Mouse (Mus musculus) adipocyte (in vitro differentiated cells): ENCODE data around the gene Ttll7.

Experiments
- DNase-seq: peaks from one replicate; pipeline ENCODE4 v3.0.0-alpha.2; 2016; ENCODE audit warnings: low spot score

Gene Ttll7

DNA sequence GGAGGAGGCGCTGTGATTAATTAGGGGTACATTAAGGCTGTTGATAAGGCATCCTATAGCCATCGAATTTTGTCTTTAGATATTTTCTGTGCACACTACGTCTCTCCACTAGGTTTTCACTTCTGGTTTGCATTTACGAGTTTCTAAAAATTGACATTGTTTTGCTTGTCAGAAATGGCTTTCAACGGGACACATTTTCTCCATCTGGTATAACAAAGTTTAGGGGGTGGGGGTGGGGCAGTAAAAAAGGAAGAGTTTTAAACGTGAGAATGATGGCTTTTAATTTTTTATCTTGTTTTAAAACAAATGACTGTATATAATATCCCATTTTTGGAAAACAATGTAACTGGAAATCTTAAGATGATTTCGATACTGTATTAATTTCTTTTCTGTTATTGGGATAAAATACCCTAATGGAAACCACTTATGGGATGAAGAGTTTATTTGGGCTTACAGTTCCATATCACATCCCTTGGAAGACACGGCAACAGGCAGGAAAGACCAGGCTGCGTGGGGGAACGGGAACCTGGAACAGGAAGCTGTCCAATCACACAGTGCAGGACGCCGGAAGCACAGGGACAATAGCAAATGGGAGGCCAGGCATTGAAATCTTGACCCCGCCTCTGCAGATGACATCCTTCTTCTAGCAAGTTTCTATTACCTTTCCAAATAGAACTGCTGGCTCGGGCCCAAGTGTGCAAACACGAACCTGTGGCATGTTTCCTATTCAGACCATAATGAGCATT lies 142.7 kb downstream of the Ttll7 start:
- DNase-seq = no peak

DNA sequence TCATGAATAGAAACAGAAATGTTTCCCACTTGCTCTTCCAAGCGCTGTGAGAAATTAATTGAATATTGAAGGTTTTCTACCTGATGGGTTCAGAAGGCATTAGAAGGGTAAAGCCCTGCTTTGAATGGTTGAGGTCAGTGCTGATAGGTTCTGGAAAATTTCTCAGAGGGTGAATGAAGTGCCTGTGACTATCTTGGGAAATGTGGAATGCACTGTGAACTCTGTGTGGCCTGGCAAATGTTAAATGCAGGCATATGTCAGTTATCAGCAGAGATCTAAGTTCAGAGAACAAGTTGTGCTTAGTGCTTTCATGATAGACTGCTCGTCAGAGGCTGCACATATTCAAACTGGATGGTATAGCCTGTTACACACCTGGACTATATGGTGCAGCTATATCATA lies 147.0 kb downstream of the Ttll7 start:
- DNase-seq = no peak

DNA sequence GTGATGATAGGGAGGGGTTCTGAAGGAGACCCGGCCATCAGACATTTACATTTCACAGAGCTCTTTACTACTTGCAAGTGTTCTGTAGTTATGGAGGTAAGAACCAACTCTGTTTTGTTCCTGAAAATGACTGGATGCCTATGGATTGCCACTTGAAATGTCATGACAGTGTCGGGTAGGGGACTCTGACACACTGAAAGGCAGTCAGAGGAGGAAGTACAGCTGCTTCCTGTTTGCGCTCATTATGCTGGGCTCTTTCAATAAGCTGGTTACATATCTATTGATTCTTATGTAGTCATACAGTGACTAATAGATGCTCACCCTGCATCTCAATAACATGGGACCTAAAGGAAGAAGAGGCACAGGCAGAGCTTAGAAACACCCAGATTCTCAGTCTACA lies 148.8 kb downstream of the Ttll7 start:
- no peak for DNase-seq

DNA sequence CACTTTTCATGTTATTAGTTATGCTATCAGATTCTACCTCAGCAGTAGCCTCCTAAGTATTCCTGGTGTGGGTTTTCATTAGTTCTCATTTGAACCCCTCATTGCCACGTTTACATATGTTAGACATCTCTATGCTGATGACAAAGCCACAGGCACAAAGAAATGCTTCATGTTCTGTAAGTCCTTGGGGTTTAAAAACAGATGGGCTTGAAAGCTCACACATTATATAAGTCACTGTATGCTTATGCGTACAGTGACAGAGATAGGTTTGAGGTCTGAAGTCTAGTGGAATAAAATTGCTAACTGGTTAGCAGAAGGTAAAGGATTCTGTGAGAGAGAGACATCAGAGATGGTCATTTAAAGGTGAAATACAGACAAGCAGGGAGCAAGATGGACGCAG lies 149.4 kb downstream of the Ttll7 start:
- DNase-seq = no peak

DNA sequence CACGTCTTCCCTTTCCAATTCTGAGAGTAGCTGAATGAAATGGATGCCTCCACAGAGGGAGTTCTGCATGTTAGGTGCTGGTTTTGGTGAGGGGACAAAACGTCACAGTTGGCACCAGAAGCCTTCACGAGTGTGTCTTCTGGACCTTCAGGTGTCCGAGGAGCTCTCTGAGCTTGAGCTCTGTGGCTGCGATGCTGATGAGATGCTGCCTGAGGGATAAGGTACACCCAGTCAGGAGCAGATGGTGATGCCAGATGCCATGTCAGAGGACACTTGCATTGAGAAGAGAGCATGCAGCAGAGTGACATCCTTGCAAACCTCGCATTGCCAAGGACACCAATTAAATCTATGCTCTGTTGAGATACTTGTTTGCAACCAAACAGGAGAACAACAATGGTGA lies 164.3 kb downstream of the Ttll7 start:
- DNase-seq = no peak

DNA sequence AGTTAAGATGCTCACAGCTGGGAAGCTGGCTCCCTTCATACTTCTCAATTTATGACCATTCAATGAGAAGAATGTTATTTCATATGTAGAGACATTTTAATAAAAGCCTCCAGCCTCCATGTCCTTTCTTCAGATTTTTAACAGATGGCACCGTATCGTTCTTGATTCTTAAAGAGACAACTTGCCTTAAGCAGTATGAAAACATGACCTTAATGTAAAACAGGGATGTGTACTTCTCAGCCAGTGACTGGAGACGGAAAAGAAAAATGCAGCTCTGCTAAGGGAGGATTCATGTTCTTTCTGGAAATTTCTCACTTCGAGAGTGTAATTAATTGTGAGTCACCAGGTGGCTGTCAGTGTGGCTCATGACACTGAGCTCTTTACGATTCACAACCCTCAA lies 167.3 kb downstream of the Ttll7 start:
- no peak for DNase-seq

DNA sequence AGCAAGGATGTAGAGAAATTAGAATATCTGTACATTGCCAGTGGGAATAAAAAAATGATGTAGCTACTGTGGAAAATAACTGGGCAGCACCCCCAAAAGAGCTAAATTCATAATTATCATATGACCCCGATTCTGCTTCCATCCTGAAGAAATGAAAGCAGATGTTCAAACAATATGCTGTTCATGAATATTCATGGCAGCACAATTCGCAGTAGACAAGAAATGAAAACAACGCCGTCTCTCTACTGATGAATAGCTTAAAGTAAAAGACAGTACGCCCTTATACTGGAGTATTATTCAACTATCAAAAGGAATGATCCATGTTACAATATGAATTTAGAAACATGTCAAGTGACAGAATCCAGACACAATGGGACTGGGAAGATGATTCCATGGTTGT lies 174.1 kb downstream of the Ttll7 start:
- DNase-seq = no peak

DNA sequence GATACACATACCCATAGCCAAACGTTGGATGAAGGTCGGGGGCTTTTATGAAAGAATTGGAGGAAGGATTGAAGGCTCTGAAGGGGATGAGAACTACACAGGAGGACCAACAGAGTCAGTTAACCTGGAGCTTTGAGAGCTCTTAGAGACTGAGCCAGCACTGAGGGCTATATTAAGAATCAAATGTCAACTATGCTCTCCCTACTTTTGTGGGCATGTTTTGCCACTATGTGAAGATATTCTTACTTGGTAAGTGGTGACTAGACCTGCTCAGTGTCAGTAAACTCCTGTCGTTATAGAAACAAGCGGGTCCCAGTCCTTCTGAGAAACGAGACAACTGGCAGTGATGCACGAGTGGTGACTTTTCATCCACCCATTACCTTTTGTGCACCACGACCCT lies 176.2 kb downstream of the Ttll7 start:
- no peak for DNase-seq

DNA sequence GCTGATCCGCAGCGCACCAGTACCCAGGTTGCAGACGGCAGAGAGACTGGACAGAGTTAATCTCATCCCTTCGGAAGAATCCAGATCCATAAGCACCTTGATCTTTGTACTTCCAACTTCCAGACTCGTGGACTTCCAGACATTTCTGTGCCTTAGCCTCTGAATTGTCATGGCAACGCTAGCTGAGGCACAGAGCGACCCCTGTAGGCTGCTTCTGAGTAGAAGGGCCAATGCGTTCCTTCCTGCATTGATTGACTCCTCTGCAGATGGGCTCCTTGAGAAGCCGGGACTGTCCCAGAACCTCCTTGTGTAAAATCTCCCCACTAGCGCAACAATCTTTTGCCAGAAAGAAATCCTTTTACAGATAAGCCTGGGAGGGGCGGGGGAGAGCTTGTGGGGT lies 177.6 kb downstream of the Ttll7 start:
- no peak for DNase-seq

DNA sequence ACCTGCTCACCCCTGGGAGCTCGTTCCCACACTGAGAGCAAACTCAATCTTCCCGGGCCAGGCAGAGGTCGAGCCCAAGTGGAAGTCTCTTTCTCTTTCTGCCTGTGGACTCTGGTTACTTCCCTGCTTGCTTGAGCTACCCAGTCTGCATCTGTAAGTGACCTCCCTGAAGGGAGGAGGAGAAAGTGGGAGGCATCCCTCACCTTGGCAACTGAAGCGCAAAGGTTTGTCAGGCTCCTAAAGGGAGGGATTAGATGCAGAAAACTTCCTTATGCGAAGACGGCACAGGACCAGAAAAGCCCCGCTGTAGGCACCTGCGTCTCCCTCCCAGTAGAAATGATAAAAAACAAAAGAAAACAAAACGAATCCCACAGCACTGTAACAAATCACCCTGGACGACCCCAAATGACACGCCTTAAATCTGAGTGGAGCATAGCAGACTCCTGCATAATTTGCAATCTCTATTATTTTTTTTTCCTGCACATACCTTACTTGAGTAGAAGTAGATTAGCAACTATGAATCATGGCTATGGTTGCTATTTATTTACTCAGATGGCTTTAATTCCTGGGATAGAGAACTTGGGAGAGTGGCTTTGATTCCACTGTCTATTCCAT lies 178.2 kb downstream of the Ttll7 start:
- no peak for DNase-seq
